8 mouse cellular contexts compared by ENCODE assay signal in genomic region chr2:142900862-142901805, GRCm38 (mm10). TPM values are rescaled to one million over a fixed set of nuclear protein-coding genes. Genes with fewer than 3 reads are reported as not detected.
DNase-seq lines count a peak whose midpoint lies in the region; ATAC-seq lines count a peak whose summit lies in the region.

TSS of gene Kif16b (minus strand) at chr2:142901531.

- DNase-seq in adipocyte (ENCODE audit: low spot score), result peak; percentile 92
- DNase-seq in embryo, embryonic 10 days (ENCODE audit: low spot score), result peak; percentile 90
- DNase-seq in gastrocnemius, postnatal 10 days, result peak; percentile 91
- DNase-seq in induced T-regulatory cell, adult 2 months (ENCODE audit: low read depth), result peak; percentile 94
- peak; percentile 68 to 91 for DNase-seq in left cerebral cortex, adult 9 months (ENCODE audit: low spot score in 2 of 2)
- peak; percentile 89 for DNase-seq in right cerebral cortex, postnatal 14 days
- peak; percentile 93 to 95 for DNase-seq in urinary bladder, postnatal 36 days (ENCODE audit: low spot score in 2 of 2)

- peak; percentile 74 for ATAC-seq in megakaryocyte progenitor cell, adult 5-6 weeks (replicated peaks; ENCODE audit: poor library complexity)

RNA-seq across cellular contexts. Expression of gene Kif16b, which starts in this region (rescaled TPM):
- 10 to 100 TPM; 23.9 to 24.5 TPM for total RNA-seq in gastrocnemius, postnatal 10 days (2021)
- total RNA-seq in megakaryocyte progenitor cell, adult 5-6 weeks (2015), result 10.9 and 17.4 TPM in 2 replicates
- total RNA-seq in megakaryocyte progenitor cell, adult 5-6 weeks (2017), result 18.1 and 23.9 TPM in 2 replicates

Comparison
In these comparisons a context has a peak if more than half of its experiments do, and no peak if none do; other contexts are left out.
1. Peak in every context shown above with its lines: DNase-seq and ATAC-seq.